Mouse (Mus musculus) C2C12 (cell line): ENCODE measurements around the gene Rptor.

ENCODE experiments used
- CTCF ChIP-seq: IDR thresholded peaks from one replicate; pipeline ENCODE4 v1.5.1; 2011; ENCODE audit not compliant: control insufficient read depth, insufficient read depth, insufficient read length
- FOSL1 ChIP-seq: IDR thresholded peaks from one replicate; pipeline ENCODE4 v1.8.0; 2011; ENCODE audit warnings: mild to moderate bottlenecking, low read length; ENCODE audit not compliant: poor library complexity, insufficient read depth, severe bottlenecking
- MAX ChIP-seq: IDR thresholded peaks from one replicate; pipeline ENCODE4 v1.6.1; 2011; ENCODE audit warnings: mild to moderate bottlenecking, control low read depth
- MYOD1 ChIP-seq: IDR thresholded peaks from one replicate; pipeline ENCODE4 v1.6.1; 2011; ENCODE audit warnings: low read depth; ENCODE audit not compliant: control insufficient read depth, insufficient read length
- MYOG ChIP-seq: IDR thresholded peaks from one replicate; pipeline ENCODE4 v1.6.1; 2011; ENCODE audit not compliant: control insufficient read depth, insufficient read length; ENCODE audit errors: extremely low read depth
- USF1 ChIP-seq: IDR thresholded peaks from one replicate; pipeline ENCODE4 v1.6.1; 2011; ENCODE audit warnings: low read depth, mild to moderate bottlenecking, control low read depth, moderate library complexity

GRCm38 (mm10) chr11:119848189-119848588, 245.5 kb downstream of the Rptor start:
- no peak for TF ChIP-seq MYOG
- TF ChIP-seq CTCF = no peak
- TF ChIP-seq FOSL1 = no peak
- TF ChIP-seq USF1 = no peak
- TF ChIP-seq MYOD1 = no peak
- TF ChIP-seq MAX = no peak
